Mouse (Mus musculus) lung, embryonic 16.5 days (tissue): Measurements from ENCODE around the gene Ctrb1. TPM values are rescaled to one million over a fixed set of nuclear protein-coding genes. Genes with fewer than 3 reads are reported as not detected.

Source experiments
- ATAC-seq: fragments of 200-750 bp; cut with Nextera tagmentation; 2 replicates; pipeline ENCODE4 v1.8.0; 2017; ENCODE audit warnings: low read depth, mild to moderate bottlenecking, moderate library complexity
- H3K27ac ChIP-seq: fragments of 300-500 bp; sonication (generic); 2 replicates; pipeline ENCODE4 v1.5.1; 2014; ENCODE audit warnings: mild to moderate bottlenecking, control low read depth, low read length
- H3K27me3 ChIP-seq: fragments of 300-500 bp; sonication (generic); 2 replicates; pipeline ENCODE4 v1.6.1; 2014; ENCODE audit warnings: low read depth, low read length, mixed read lengths; ENCODE audit not compliant: control insufficient read depth, insufficient read depth
- H3K36me3 ChIP-seq: fragments of 300-500 bp; sonication (generic); 2 replicates; pipeline ENCODE4 v1.6.1; 2014; ENCODE audit warnings: low read length; ENCODE audit not compliant: control insufficient read depth, insufficient read depth
- H3K4me1 ChIP-seq: fragments of 300-500 bp; sonication (generic); replicated peaks from 2 replicates; pipeline ENCODE4 v1.6.1; 2014; ENCODE audit warnings: low read length, mixed read lengths; ENCODE audit not compliant: control insufficient read depth, insufficient read depth
- H3K4me2 ChIP-seq: fragments of 300-500 bp; sonication (generic); 2 replicates; pipeline ENCODE4 v1.6.1; 2014; ENCODE audit warnings: low read depth, low read length, control low read depth
- H3K4me3 ChIP-seq: fragments of 300-500 bp; sonication (generic); 2 replicates; pipeline ENCODE4 v1.5.1; 2014; ENCODE audit warnings: mild to moderate bottlenecking, low read length, control low read depth
- H3K9ac ChIP-seq: fragments of 300-500 bp; sonication (generic); 2 replicates; pipeline ENCODE4 v1.6.1; 2014; ENCODE audit warnings: low read length, control low read depth
- H3K9me3 ChIP-seq: fragments of 300-500 bp; sonication (generic); 2 replicates; pipeline ENCODE4 v1.6.1; 2016; ENCODE audit warnings: low read length; ENCODE audit not compliant: control insufficient read depth
- WGBS: fragments of 180-500 bp; shearing (Covaris S2); extraction: QIAGEN DNeasy Blood & Tissue Kit; methylation state at CpG from one replicate; pipeline ENCODE4 v1.1.7; 2014; 5-methylcytosine and 5-hydroxymethylcytosine counted together
- polyA plus RNA-seq: library from polyadenylated mRNA; unstranded; fragments of >200 nt; fragmentation: Nextera tagmentation; extraction: Ambion mirVana; gene quantifications from 2 replicates; pipeline ENCODE4 v1.2.1, GENCODE M21; 2015

Gene Ctrb1
- polyA plus RNA-seq, 1 experiment from 2014 or later = not detected

GRCm38 (mm10) chr8:111720115-111720544 is 29.3 kb upstream of the Ctrb1 start:
- Histone ChIP-seq H3K4me2 (no peak overlapping the region), H3K27me3 (no peaks in the 10 kb centered on the region), H3K27ac (peak overlapping the region; percentile 33; the same call in 1 of the 2 replicates), H3K36me3 (peaks cover 19% of the 10 kb centered on the region), H3K4me3 (no peak overlapping the region), H3K9ac (no peak overlapping the region; the same call in 1 of the 2 replicates), H3K4me1 (peaks cover 27% of the 10 kb centered on the region), H3K9me3 (no peaks in the 10 kb centered on the region)
- ATAC-seq = peak; percentile 61
- 38% methylated on average over 4 of the region's 4 CpGs for WGBS

- no peak for ATAC-seq
These were observed 28.1 kb upstream of the Ctrb1 start for GRCm38 (mm10) chr8:111718937-111719336.

GRCm38 (mm10) chr8:111717866-111718265 is 27.1 kb upstream of the Ctrb1 start:
- WGBS = 37% methylated on average over 6 of the region's 6 CpGs
- peak; percentile 18; the same call in 1 of the 2 replicates for ATAC-seq
- Histone ChIP-seq H3K9ac (no peak overlapping the region), H3K36me3 (peaks cover 39% of the 10 kb centered on the region), H3K27ac (peak overlapping the region; percentile 91), H3K27me3 (no peaks in the 10 kb centered on the region), H3K4me1 (peaks cover 27% of the 10 kb centered on the region), H3K9me3 (no peaks in the 10 kb centered on the region), H3K4me3 (no peak overlapping the region), H3K4me2 (no peak overlapping the region)

More at GRCm38 (mm10) chr8:111718937-111719336, 28.1 kb upstream of the Ctrb1 start:
- Histone ChIP-seq H3K9me3 (no peaks in the 10 kb centered on the region), H3K4me1 (peaks cover 27% of the 10 kb centered on the region), H3K27ac (peak overlapping the region; percentile 21; the same call in 1 of the 2 replicates), H3K4me2 (no peak overlapping the region), H3K36me3 (peaks cover 29% of the 10 kb centered on the region), H3K9ac (no peak overlapping the region), H3K27me3 (no peaks in the 10 kb centered on the region), H3K4me3 (no peak overlapping the region)
- WGBS = 55% methylated on average over 5 of the region's 5 CpGs

DNA sequence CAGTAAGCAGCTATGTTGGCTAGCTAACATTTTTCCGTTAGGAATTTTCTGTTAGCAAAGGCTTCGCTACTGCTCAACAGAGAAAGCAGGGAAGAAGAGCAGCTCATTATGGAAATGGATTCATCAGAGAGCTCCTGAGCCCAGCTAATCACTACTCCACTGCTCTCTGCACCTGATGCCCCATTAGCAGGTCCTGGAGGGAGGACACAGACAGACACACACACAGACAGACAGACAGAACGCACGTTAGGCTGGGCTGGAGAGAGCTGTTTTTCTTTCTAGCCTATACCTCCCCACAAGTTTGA is 26.6 kb upstream of the Ctrb1 start:
- Histone ChIP-seq H3K27ac (peak overlapping the region; percentile 91), H3K4me3 (no peak overlapping the region), H3K4me2 (no peak overlapping the region), H3K4me1 (peaks cover 27% of the 10 kb centered on the region), H3K9me3 (no peaks in the 10 kb centered on the region), H3K36me3 (peaks cover 41% of the 10 kb centered on the region), H3K27me3 (no peaks in the 10 kb centered on the region), H3K9ac (peak overlapping the region; percentile 52; the same call in 1 of the 2 replicates)
- no peak for ATAC-seq
- WGBS = 70% methylated on average over 4 of the region's 4 CpGs

DNA sequence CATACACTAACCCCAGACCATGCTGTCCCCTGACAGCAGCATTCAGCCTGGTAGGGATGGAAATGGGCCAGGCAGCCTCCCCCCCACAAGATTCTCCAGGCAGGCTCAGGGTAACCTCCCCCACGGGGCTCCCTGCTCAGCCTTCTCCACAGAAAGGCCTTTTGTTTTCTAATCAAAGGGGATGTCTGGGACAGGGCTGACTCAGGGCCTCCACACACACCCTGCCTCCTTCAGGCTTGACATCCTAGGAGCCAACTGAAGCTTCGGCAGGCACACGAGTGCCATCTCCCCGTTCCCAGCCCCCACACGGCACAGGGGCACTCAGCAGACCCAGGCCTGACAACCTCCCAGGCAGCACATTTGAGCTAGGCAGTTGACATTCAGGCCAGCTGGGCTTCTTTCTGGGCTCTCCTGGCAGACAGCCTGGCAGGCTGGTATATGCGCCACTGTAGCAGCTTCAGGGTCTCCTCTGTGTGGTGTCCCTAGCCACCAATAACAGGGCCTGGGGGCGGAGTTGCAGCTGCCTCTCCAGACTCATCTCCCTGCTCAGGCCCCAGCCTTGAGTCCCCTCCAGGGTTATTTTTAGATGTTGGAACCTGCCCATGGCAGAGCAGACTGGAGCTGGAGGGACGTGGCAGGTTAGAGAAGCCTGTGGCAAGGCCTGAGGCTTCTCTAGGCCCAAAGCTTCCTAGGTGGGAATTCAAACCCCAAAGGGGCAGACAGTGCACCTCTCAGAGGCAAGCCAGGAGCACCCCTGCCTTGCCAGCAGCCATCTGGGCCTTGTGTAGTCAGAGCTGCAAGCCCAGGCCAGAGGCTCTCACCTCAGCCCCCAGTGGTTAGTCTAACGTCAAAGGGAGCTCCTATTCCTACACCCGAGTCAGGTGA is 26.0 kb upstream of the Ctrb1 start:
- peaks cover 41% of the 10 kb centered on the region for H3K36me3 ChIP-seq
- H3K27ac ChIP-seq = peak overlapping the region; percentile 91
- H3K4me1 ChIP-seq = peaks cover 27% of the 10 kb centered on the region
- no peaks in the 10 kb centered on the region for H3K27me3 ChIP-seq
- H3K9me3 ChIP-seq = no peaks in the 10 kb centered on the region
- peak; percentile 81 for ATAC-seq
- WGBS = 35% methylated on average over 10 of the region's 10 CpGs
- peak overlapping the region; percentile 16; the same call in 1 of the 2 replicates for H3K4me2 ChIP-seq
- H3K9ac ChIP-seq = peak overlapping the region; percentile 52
- no peak overlapping the region for H3K4me3 ChIP-seq

DNA sequence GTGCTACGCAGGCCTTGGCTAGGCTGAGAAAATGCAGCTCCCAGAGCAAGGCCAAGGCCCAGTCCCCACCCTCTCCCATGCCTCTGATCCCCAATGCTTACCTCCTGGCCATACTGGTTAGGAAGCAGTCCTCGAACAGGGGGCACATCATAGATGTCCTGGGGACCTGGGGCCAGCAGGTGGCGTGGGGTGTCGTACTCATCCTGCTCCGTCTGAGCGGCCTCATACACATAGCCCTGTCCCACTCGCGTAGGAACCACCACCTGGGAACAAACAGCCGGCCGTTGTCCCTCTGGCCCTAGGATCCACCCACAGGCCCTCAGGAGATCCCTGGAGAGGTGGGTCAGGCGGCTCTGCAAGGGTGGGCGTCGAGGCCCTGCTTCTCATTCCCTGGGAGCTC is 24.7 kb upstream of the Ctrb1 start:
- 78% methylated on average over 13 of the region's 13 CpGs for WGBS
- no peak for ATAC-seq
- no peak overlapping the region for H3K9ac ChIP-seq
- H3K4me3 ChIP-seq = no peak overlapping the region
- H3K27ac ChIP-seq = peak overlapping the region; percentile 91; the same call in 1 of the 2 replicates
- H3K9me3 ChIP-seq = no peaks in the 10 kb centered on the region
- H3K4me1 ChIP-seq = peaks cover 27% of the 10 kb centered on the region
- no peak overlapping the region for H3K4me2 ChIP-seq
- no peaks in the 10 kb centered on the region for H3K27me3 ChIP-seq
- H3K36me3 ChIP-seq = peaks cover 44% of the 10 kb centered on the region

GRCm38 (mm10) chr8:111714295-111714694 is 23.5 kb upstream of the Ctrb1 start:
- Histone ChIP-seq H3K27me3 (no peaks in the 10 kb centered on the region), H3K27ac (no peak overlapping the region), H3K4me1 (peaks cover 24% of the 10 kb centered on the region), H3K4me3 (no peak overlapping the region), H3K9me3 (no peaks in the 10 kb centered on the region), H3K4me2 (no peak overlapping the region), H3K9ac (no peak overlapping the region), H3K36me3 (peaks cover 39% of the 10 kb centered on the region)
- no peak for ATAC-seq
- WGBS = 86% methylated on average over 12 of the region's 12 CpGs

GRCm38 (mm10) chr8:111713817-111714216 is 23.0 kb upstream of the Ctrb1 start:
- no peak overlapping the region for H3K4me2 ChIP-seq
- peaks cover 35% of the 10 kb centered on the region for H3K36me3 ChIP-seq
- ATAC-seq = no peak
- 94% methylated on average over 25 of the region's 25 CpGs for WGBS
- no peak overlapping the region for H3K27ac ChIP-seq
- no peaks in the 10 kb centered on the region for H3K27me3 ChIP-seq
- peaks cover 24% of the 10 kb centered on the region for H3K4me1 ChIP-seq
- no peaks in the 10 kb centered on the region for H3K9me3 ChIP-seq
- no peak overlapping the region for H3K9ac ChIP-seq
- no peak overlapping the region for H3K4me3 ChIP-seq

- Histone ChIP-seq H3K27ac (no peak overlapping the region), H3K36me3 (peaks cover 35% of the 10 kb centered on the region), H3K9me3 (no peaks in the 10 kb centered on the region), H3K4me3 (no peak overlapping the region), H3K4me2 (no peak overlapping the region), H3K27me3 (no peaks in the 10 kb centered on the region), H3K4me1 (peaks cover 23% of the 10 kb centered on the region), H3K9ac (no peak overlapping the region)
- 88% methylated on average over 11 of the region's 11 CpGs for WGBS
- ATAC-seq = no peak
These were observed 22.5 kb upstream of the Ctrb1 start for GRCm38 (mm10) chr8:111713291-111713690.
